8 mouse cellular contexts compared by ENCODE assay signal in the genomic region with DNA sequence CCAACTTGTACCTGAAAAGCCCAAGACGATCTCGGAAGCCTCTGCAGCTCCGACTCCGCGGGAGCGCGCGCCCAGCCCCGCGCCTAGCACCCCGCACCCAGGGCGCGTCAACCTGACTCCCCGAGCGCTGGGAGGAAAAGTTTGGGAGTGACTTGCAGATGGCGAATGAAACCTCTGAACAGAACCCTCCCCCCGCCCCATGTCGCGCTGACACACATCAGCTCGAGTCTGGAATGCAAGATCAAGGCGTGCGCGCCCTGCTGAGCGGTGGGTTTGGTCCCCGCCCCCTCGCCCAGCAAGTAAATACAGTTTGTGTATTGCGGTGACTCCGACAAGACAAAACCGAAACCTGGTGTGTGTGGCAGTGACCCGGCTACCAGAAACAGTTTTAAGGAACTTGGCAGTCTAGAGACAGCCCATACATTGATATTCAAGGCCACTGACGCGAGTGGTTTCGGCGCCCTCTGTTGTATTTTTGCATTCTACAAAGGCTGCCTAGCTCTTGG. TPM values are rescaled to one million over a fixed set of nuclear protein-coding genes. Genes with fewer than 3 reads are reported as not detected.
DNase-seq lines count a peak whose midpoint lies in the region; ATAC-seq and TF ChIP-seq lines count a peak whose summit lies in the region.

A gene (minus strand): TSS at position 193 of the 506 bp plus-strand sequence.

- H3K4me3 ChIP-seq in ES-E14 (ENCODE audit: insufficient read depth in 1 of 2, low read depth in 1 of 2, low read length in 2 of 2, poor library complexity in 1 of 2, severe bottlenecking in 1 of 2), result peak within 1 kb of the TSS; percentile 70 to 88
- peak within 1 kb of the TSS; percentile 84 for H3K4me3 ChIP-seq in brown adipose tissue, adult 24 weeks (ENCODE audit: insufficient read depth, low read depth, low read length)
- peak within 1 kb of the TSS; percentile 64 for H3K4me3 ChIP-seq in forebrain, postnatal 0 days (ENCODE audit: low read depth, low read length)
- H3K4me3 ChIP-seq in hindbrain, embryonic 14.5 days (replicated peaks; ENCODE audit: low read length), result peak within 1 kb of the TSS; percentile 87

- under 1% methylated on average over 34 of the region's 34 CpGs for WGBS in forebrain, postnatal 0 days
- under 1% methylated on average over 34 of the region's 34 CpGs for WGBS in hindbrain, embryonic 14.5 days

- peak within 1 kb of the TSS; percentile 78 for H3K9ac ChIP-seq in ES-E14 (ENCODE audit: insufficient read depth, low read depth, low read length, poor library complexity, severe bottlenecking)
- H3K9ac ChIP-seq in forebrain, postnatal 0 days, result peak within 1 kb of the TSS; percentile 76
- peak within 1 kb of the TSS; percentile 95 for H3K9ac ChIP-seq in hindbrain, embryonic 14.5 days

- H3K4me1 ChIP-seq in ES-E14 (ENCODE audit: control insufficient read depth in 2 of 2, insufficient read depth in 2 of 2, low read length in 2 of 2, poor library complexity in 1 of 2), result peaks cover 0 to 6% of the 10 kb centered on the region in 2 experiments; a peak in 1 of 4 replicates
- H3K4me1 ChIP-seq in brown adipose tissue, adult 24 weeks (ENCODE audit: control insufficient read depth, insufficient read depth, insufficient read length, low read length), result peaks cover 31% of the 10 kb centered on the region
- H3K4me1 ChIP-seq in forebrain, postnatal 0 days (ENCODE audit: insufficient read depth), result peaks cover 3% of the 10 kb centered on the region; the same call in 1 of the 2 replicates
- H3K4me1 ChIP-seq in hindbrain, embryonic 14.5 days (replicated peaks; ENCODE audit: control insufficient read depth, insufficient read depth, low read length), result peaks cover 42% of the 10 kb centered on the region

- peak; percentile 31 for TF ChIP-seq CTCF in forebrain, postnatal 0 days (IDR thresholded peaks at IDR 0.05; ENCODE audit: low read depth)

- H3K27ac ChIP-seq in ES-E14 (ENCODE audit: insufficient read depth, low read depth, low read length, poor library complexity, severe bottlenecking), result no peak within 1 kb of the TSS; the same call in 1 of the 2 replicates
- H3K27ac ChIP-seq in brown adipose tissue, adult 24 weeks (replicated peaks; ENCODE audit: low read depth, low read length), result peak within 1 kb of the TSS; percentile 83
- peak within 1 kb of the TSS; percentile 87 for H3K27ac ChIP-seq in forebrain, postnatal 0 days (ENCODE audit: low read depth, low read length)
- H3K27ac ChIP-seq in hindbrain, embryonic 14.5 days, result peak within 1 kb of the TSS; percentile 94

- peak within 1 kb of the TSS; percentile 93 for H3K4me2 ChIP-seq in forebrain, postnatal 0 days (ENCODE audit: low read depth)
- peak within 1 kb of the TSS; percentile 98 for H3K4me2 ChIP-seq in hindbrain, embryonic 14.5 days (replicated peaks)

- peak; percentile 55 for ATAC-seq in forebrain, postnatal 0 days
- peak; percentile 25; the same call in 1 of the 2 replicates for ATAC-seq in hindbrain, embryonic 14.5 days (ENCODE audit: low FRiP score)

- no peaks in the 10 kb centered on the region for H3K9me3 ChIP-seq in ES-E14 (ENCODE audit: control insufficient read depth, insufficient read depth, low read depth, low read length)
- no peaks in the 10 kb centered on the region for H3K9me3 ChIP-seq in forebrain, postnatal 0 days (ENCODE audit: low read length)
- no peaks in the 10 kb centered on the region for H3K9me3 ChIP-seq in hindbrain, embryonic 14.5 days (ENCODE audit: control insufficient read depth, low read length)

- peak; percentile 80 for DNase-seq in ES-E14 (ENCODE audit: low read depth, low spot score)
- DNase-seq in forebrain, postnatal 0 days, result peak; percentile 68
- DNase-seq in hindbrain, embryonic 14.5 days (ENCODE audit: low spot score), result peak; percentile 69
- peak in 1 of 2 experiments; percentile 44 for DNase-seq in layer of hippocampus, postnatal 25 days (ENCODE audit: extremely low spot score in 1 of 2, low spot score in 1 of 2)
- peak; percentile 69 for DNase-seq in lung, postnatal 14 days
- DNase-seq in retina, embryonic 14.5 days (ENCODE audit: low spot score), result peak; percentile 68
- DNase-seq in thymus, postnatal 4 days, result peak; percentile 80

- H3K36me3 ChIP-seq in ES-E14 (ENCODE audit: control insufficient read depth, insufficient read depth, low read length, poor library complexity, severe bottlenecking), result no peaks in the 10 kb centered on the region
- no peaks in the 10 kb centered on the region for H3K36me3 ChIP-seq in forebrain, postnatal 0 days (ENCODE audit: insufficient read depth)
- no peaks in the 10 kb centered on the region for H3K36me3 ChIP-seq in hindbrain, embryonic 14.5 days (replicated peaks; ENCODE audit: control insufficient read depth, insufficient read depth)

- H3K27me3 ChIP-seq in forebrain, postnatal 0 days (ENCODE audit: insufficient read depth, low read length), result no peaks in the 10 kb centered on the region
- H3K27me3 ChIP-seq in hindbrain, embryonic 14.5 days (ENCODE audit: control insufficient read depth, insufficient read depth, low read length), result no peaks in the 10 kb centered on the region

- in situ Hi-C loops in ES-E14 (cut with MboI; ENCODE audit: low sequenced_read_pairs in 2 of 2, unreplicated experiment in 2 of 2), result no loop called here

TF ChIP-seq in ES-E14, 5 proteins besides CTCF, POLR2A, EP300 and RAD21:
- TF ChIP-seq MAFK (IDR thresholded peaks at IDR 0.05; ENCODE audit: insufficient read depth, low read depth, low read length), result no peak; the same call in 1 of the 2 replicates
- TF ChIP-seq ZNF384 (IDR thresholded peaks at IDR 0.05; ENCODE audit: low read depth, low read length), result no peak
- no peak for TF ChIP-seq CHD2 (IDR thresholded peaks at IDR 0.05; ENCODE audit: low read depth, low read length)
- no peak for TF ChIP-seq ZC3H11A (IDR thresholded peaks at IDR 0.05; ENCODE audit: borderline replicate concordance, low read depth, low read length)
- no peak for TF ChIP-seq HCFC1 (IDR thresholded peaks at IDR 0.05; ENCODE audit: borderline replicate concordance, insufficient read depth, low read length)

RNA-seq across cellular contexts. Expression of the gene that starts here (rescaled TPM):
- 6.1 and 8.4 TPM in 2 replicates for total RNA-seq in ES-E14 (2012; rRNA removed)
- 14.7 and 16.0 TPM in 2 replicates for polyA plus RNA-seq in brown adipose tissue, adult 24 weeks (2012; ENCODE audit: insufficient read depth, insufficient read length, missing spikeins)
- 19.3 and 20.5 TPM in 2 replicates for total RNA-seq in forebrain, postnatal 0 days (2014; rRNA removed)
- polyA plus RNA-seq in forebrain, postnatal 0 days (2015; fragmentation: Nextera tagmentation; extraction: Ambion mirVana), result 7.2 and 12.8 TPM in 2 replicates
- polyA plus RNA-seq in hindbrain, embryonic 14.5 days (2014; fragmentation: Nextera tagmentation; extraction: Ambion mirVana), result 16.3 and 17.1 TPM in 2 replicates
- 10 to 100 TPM; 34.9 to 46.1 TPM for total RNA-seq in layer of hippocampus, postnatal 25 days (2021)
